Mouse (Mus musculus) layer of hippocampus, adult 2 months (tissue): Measurements from ENCODE around the gene Synm. TPM values are rescaled to one million over a fixed set of nuclear protein-coding genes. Genes with fewer than 3 reads are reported as not detected.

Source experiments
- DNase-seq, 2 experiments: peaks; one replicate each; pipeline ENCODE4 v3.0.0; 2022; ENCODE audit warnings: low spot score in 2 of 2
- H3K27ac ChIP-seq: fragments of 200-600 bp; 2 replicates; pipeline ENCODE4 v1.8.1; 2022
- H3K4me3 ChIP-seq: fragments of 200-600 bp; 2 replicates; pipeline ENCODE4 v1.8.1; 2022; ENCODE audit warnings: mild to moderate bottlenecking
- CTCF ChIP-seq: fragments of 200-600 bp; conservative IDR thresholded peaks from 2 replicates; pipeline ENCODE4 v1.8.1; 2022; ENCODE audit warnings: antibody characterized with exemption, mild to moderate bottlenecking, moderate library complexity
- microRNA-seq, 2 experiments: library from miRNA; unstranded; fragments of <30 nt; microRNA quantifications; one replicate each; pipeline ENCODE4 v1.2.0; 2021
- total RNA-seq, 2 experiments: library from RNA; stranded (reverse); gene quantifications; 2 replicates each; pipeline ENCODE4 v1.2.3; 2021

Gene Synm
- total RNA-seq, 2 experiments from 2014 or later = 18.7 to 22.2 TPM

DNA sequence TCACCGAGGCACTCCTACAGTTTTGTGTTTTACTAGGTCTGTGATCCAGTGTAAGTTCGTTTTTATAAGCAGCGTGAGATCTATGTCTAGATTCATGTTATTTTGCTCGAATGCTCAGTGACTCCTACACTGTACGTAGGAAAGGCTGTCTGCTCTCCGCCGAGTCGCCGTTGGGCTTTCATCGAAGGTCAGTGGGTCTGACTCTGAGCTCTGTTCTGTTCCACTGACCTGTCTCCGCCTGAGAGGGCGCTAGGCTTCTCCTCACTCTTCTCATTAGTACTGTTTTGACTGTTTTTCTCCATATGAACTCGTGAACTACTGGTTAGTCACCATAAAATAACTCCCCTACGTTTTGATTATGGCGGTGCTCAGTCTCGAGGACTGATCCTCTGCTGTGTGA lies 76.5 kb downstream of the Synm start:
- Histone ChIP-seq H3K27ac (no peak overlapping the region), H3K4me3 (no peak overlapping the region)
- no peak for DNase-seq
- no peak for TF ChIP-seq CTCF

DNA sequence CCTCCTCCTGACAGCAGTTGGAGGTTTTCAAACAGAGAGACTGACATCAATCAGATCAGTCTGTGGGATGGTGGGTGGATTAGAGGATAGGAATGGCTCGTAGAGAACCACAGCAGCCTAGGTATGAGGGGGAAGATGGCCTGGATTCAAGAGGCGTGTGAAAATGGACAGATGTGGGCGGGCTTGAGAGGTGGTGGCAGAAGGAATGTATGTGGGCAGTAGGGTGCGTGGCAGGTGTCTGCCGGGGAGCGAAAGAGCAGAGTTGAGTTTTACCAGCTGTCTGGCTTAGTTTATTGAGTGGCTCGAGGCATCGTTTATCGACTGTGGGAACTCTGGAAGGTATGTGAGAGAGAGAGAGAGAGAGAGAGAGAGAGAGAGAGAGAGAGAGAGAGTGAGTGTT lies 78.5 kb downstream of the Synm start:
- no peak for TF ChIP-seq CTCF
- no peak for DNase-seq
- no peak overlapping the region for H3K4me3 ChIP-seq
- no peak overlapping the region for H3K27ac ChIP-seq

Small RNA genes lying within 50 kb of the gene (microRNA-seq; reads per million reads assigned to microRNA genes)
- 0 reads per million in 2 experiments for gene Gm23844

Other genes starting within 250 kb of the Synm start
- gene Lrrc28, start 114.5 kb downstream of the Synm start, total RNA-seq = 10 to 100 TPM; 32.4 to 37.4 TPM
- gene Ttc23, start 112.3 kb downstream of the Synm start, total RNA-seq = 1 to 10 TPM; 4.6 to 7.9 TPM
- gene Igf1r, start 193.1 kb upstream of the Synm start, total RNA-seq = 10 to 100 TPM; 47.5 to 47.8 TPM